Mouse (Mus musculus): ENCODE results near the gene Fam117a.

The Fam117a gene

DNA sequence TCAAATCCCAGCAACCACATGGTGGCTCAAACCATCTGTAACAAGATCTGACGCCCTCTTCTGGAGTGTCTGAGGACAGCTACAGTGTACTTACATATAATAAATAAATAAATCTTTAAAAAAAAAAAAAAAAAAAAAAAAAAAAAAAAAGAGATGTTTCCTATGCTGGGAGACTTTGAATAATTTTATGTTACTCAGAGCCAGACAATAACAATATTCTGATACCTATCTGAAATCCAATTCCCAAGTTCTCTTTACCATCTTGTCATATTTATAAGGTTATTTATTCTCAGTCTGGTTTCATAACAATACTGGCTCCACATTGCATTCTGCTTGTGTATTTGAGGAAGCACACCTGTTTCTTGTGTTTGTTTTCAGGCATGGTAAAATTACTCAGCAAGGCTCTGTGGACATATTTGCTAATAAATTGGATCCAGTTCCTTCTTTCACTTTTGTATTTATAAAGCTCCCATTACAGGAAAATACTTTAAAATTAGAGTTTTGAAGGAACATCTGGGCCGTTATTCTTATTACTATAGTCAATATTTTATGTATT lies 84.1 kb downstream of the Fam117a start:
- DNase-seq (ENCODE audit: low spot score in 2 of 2): no peak

DNA sequence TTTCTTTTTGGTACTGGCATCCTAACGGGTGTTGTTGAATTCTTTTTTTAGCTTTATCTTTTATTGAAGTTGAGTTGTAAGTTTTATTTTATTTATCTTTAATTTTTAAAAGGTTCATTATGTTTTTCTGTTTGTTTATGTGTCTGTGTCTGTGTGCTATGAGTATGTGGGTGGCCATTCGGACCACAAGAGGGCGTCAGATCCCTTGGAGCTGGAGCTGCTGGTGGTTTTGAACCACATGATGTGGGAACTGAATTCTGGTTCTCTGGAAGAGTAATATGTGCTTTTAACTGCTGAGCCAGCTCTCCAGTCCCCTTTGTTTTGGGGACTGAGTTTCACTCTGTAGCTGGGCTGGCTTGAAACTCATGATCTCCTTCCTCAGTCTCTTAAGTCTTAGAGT lies 86.7 kb downstream of the Fam117a start:
- DNase-seq (ENCODE audit: low spot score in 2 of 2): no peak

DNA sequence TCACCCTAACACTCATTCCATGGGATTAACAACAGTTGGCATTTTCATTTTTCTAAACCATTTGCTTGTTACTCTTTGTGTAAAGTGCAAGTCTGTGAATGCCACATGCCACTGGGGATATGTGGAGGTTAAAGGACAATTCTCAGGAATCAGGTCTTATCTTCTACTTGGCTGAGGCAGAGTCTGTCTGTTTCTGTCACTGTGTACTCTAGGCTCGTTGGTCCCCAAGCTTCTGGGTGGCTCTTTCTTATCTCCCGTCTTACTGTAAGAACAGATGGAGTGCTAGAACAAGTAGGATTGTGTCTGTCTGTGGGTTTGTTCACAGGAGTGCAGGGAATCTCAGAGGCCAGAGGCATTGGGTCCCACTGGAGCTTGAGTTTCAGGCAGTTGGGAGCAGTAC lies 94.5 kb downstream of the Fam117a start:
- DNase-seq (ENCODE audit: low spot score in 2 of 2): no peak
